Mouse (Mus musculus): ENCODE results near the gene Spata17. TPM values are rescaled to one million over a fixed set of nuclear protein-coding genes. Genes with fewer than 3 reads are reported as not detected.

Spata17 gene
- polyA plus RNA-seq, 1 experiment from 2014 or later = 0.86 TPM

DNA sequence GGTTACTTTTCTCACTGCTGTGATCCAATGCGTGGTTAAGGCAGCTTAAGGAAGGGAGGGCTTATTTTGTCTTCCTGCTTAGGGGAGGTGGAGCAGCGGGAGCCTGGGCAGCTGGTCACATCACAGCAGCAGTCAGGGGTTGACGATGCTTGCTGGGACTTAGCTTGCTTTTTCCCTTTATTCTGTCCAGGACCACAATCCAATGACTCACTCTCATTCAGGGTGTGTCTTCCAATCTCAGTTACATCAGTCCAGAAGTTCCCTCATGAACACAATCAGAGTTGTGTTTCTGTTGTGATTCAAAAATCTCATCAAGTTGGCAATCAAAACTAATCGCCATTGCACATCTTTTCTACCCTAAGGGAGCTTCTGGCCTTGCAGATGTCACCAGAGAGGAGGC, 199.1 kb downstream of the Spata17 start:
- Histone ChIP-seq H3K36me3 (ENCODE audit: insufficient read depth, low read length) (no peaks in the 10 kb centered on the region), H3K4me3 (replicated peaks; ENCODE audit: low read depth, low read length) (no peak overlapping the region), H3K4me1 (replicated peaks; ENCODE audit: insufficient read depth, low read length) (no peaks in the 10 kb centered on the region), H3K9me3 (replicated peaks; ENCODE audit: low read length) (no peaks in the 10 kb centered on the region), H3K9ac (ENCODE audit: low read depth, low read length) (no peak overlapping the region), H3K27ac (no peak overlapping the region), H3K27me3 (ENCODE audit: insufficient read depth, low read length) (no peaks in the 10 kb centered on the region), H3K4me2 (ENCODE audit: low read length) (no peak overlapping the region)
- DNase-seq (ENCODE audit: low spot score) (no peak), ATAC-seq (replicated peaks; ENCODE audit: low FRiP score, low read depth) (no peak)
- TF ChIP-seq CTCF (IDR thresholded peaks at IDR 0.05; ENCODE audit: low read depth) = no peak
- 65% methylated on average over 4 of the region's 4 CpGs for WGBS

- Histone ChIP-seq H3K9me3 (replicated peaks; ENCODE audit: low read length) (no peaks in the 10 kb centered on the region), H3K36me3 (ENCODE audit: insufficient read depth, low read length) (no peaks in the 10 kb centered on the region), H3K27me3 (ENCODE audit: insufficient read depth, low read length) (no peaks in the 10 kb centered on the region), H3K4me3 (replicated peaks; ENCODE audit: low read depth, low read length) (no peak overlapping the region), H3K4me2 (ENCODE audit: low read length) (no peak overlapping the region), H3K27ac (no peak overlapping the region), H3K9ac (ENCODE audit: low read depth, low read length) (no peak overlapping the region), H3K4me1 (replicated peaks; ENCODE audit: insufficient read depth, low read length) (no peaks in the 10 kb centered on the region)
- no peak for TF ChIP-seq CTCF (IDR thresholded peaks at IDR 0.05; ENCODE audit: low read depth)
- no peak for ATAC-seq (replicated peaks; ENCODE audit: low FRiP score, low read depth)
- WGBS = 73% methylated on average over 1 of the region's 1 CpGs
- no peak for DNase-seq (ENCODE audit: low spot score)
These were observed 199.6 kb downstream of the Spata17 start for GRCm38 (mm10) chr1:187015673-187016072.

DNA sequence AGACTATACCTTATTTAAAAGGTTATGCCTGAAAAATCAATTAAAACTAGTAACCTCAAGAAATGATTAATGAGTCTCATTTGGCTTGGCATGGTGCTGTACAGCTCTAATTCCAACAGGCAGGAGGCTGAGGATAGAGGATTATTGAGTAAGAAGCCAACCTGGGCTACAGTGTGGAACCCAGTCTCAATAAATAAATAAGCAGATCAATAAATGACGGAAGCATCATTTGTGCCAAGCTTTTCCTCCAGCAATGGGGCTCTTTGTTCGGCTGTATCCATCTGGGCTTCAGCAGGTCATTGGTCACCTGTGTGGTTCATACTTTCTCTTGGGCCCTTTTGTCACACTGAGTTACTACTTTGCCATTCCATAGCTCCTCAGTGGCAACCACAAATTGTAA, 201.1 kb downstream of the Spata17 start:
- 90% methylated on average over 2 of the region's 2 CpGs for WGBS
- Histone ChIP-seq H3K9me3 (replicated peaks; ENCODE audit: low read length) (no peaks in the 10 kb centered on the region), H3K4me3 (replicated peaks; ENCODE audit: low read depth, low read length) (no peak overlapping the region), H3K27ac (no peak overlapping the region), H3K4me2 (ENCODE audit: low read length) (no peak overlapping the region), H3K9ac (ENCODE audit: low read depth, low read length) (no peak overlapping the region), H3K27me3 (ENCODE audit: insufficient read depth, low read length) (no peaks in the 10 kb centered on the region), H3K36me3 (ENCODE audit: insufficient read depth, low read length) (no peaks in the 10 kb centered on the region), H3K4me1 (replicated peaks; ENCODE audit: insufficient read depth, low read length) (no peaks in the 10 kb centered on the region)
- DNase-seq (ENCODE audit: low spot score) (no peak), ATAC-seq (replicated peaks; ENCODE audit: low FRiP score, low read depth) (no peak)
- no peak for TF ChIP-seq CTCF (IDR thresholded peaks at IDR 0.05; ENCODE audit: low read depth)

- no peaks in the 10 kb centered on the region for H3K4me1 ChIP-seq (replicated peaks; ENCODE audit: insufficient read depth, low read length)
- ATAC-seq (replicated peaks; ENCODE audit: low FRiP score, low read depth) = no peak
- H3K4me2 ChIP-seq (ENCODE audit: low read length) = no peak overlapping the region
- no peak for TF ChIP-seq CTCF (IDR thresholded peaks at IDR 0.05; ENCODE audit: low read depth)
- no peak for DNase-seq (ENCODE audit: low spot score)
- H3K4me3 ChIP-seq (replicated peaks; ENCODE audit: low read depth, low read length) = no peak overlapping the region
- no peak overlapping the region for H3K27ac ChIP-seq
- H3K9me3 ChIP-seq (replicated peaks; ENCODE audit: low read length) = no peaks in the 10 kb centered on the region
- H3K27me3 ChIP-seq (ENCODE audit: insufficient read depth, low read length) = no peaks in the 10 kb centered on the region
- 92% methylated on average over 4 of the region's 4 CpGs for WGBS
- no peaks in the 10 kb centered on the region for H3K36me3 ChIP-seq (ENCODE audit: insufficient read depth, low read length)
- no peak overlapping the region for H3K9ac ChIP-seq (ENCODE audit: low read depth, low read length)
These were observed 203.7 kb downstream of the Spata17 start for GRCm38 (mm10) chr1:187011601-187012000.

DNA sequence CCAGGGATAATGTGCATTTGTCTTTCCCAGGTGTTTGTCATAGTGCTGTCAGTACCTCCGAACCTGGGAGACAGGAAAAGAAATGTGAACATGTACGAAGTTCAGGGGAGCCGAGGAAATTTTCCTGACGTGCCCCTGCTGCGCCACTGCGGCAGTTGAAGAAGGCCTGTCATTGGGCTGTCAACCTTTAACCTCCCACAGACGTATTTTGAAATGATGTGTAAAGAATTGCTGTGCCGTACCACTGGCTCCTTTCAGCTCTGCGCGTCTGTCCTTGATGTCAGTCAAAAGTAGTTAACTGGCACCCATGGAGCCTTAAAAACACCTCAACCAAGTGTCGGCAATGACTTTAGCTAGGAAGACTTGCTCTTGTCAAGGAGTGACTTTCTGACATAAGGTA, 205.2 kb downstream of the Spata17 start:
- WGBS = 80% methylated on average over 11 of the region's 11 CpGs

GRCm38 (mm10) chr1:187008236-187008635, 207.0 kb downstream of the Spata17 start:
- ATAC-seq (replicated peaks; ENCODE audit: low FRiP score, low read depth) (no peak), DNase-seq (ENCODE audit: low spot score) (no peak)
- Histone ChIP-seq H3K9ac (ENCODE audit: low read depth, low read length) (no peak overlapping the region), H3K4me2 (ENCODE audit: low read length) (no peak overlapping the region), H3K4me1 (replicated peaks; ENCODE audit: insufficient read depth, low read length) (no peaks in the 10 kb centered on the region), H3K4me3 (replicated peaks; ENCODE audit: low read depth, low read length) (no peak overlapping the region), H3K36me3 (ENCODE audit: insufficient read depth, low read length) (no peaks in the 10 kb centered on the region), H3K27me3 (ENCODE audit: insufficient read depth, low read length) (no peaks in the 10 kb centered on the region), H3K27ac (no peak overlapping the region), H3K9me3 (replicated peaks; ENCODE audit: low read length) (no peaks in the 10 kb centered on the region)
- no peak for TF ChIP-seq CTCF (IDR thresholded peaks at IDR 0.05; ENCODE audit: low read depth)
- 89% methylated on average over 7 of the region's 7 CpGs for WGBS

More for the DNA sequence above, 205.2 kb downstream of the Spata17 start:
- Histone ChIP-seq H3K4me3 (replicated peaks; ENCODE audit: low read depth, low read length) (no peak overlapping the region), H3K9ac (ENCODE audit: low read depth, low read length) (no peak overlapping the region), H3K36me3 (ENCODE audit: insufficient read depth, low read length) (no peaks in the 10 kb centered on the region), H3K4me2 (ENCODE audit: low read length) (no peak overlapping the region), H3K4me1 (replicated peaks; ENCODE audit: insufficient read depth, low read length) (no peaks in the 10 kb centered on the region), H3K27me3 (ENCODE audit: insufficient read depth, low read length) (no peaks in the 10 kb centered on the region), H3K27ac (no peak overlapping the region), H3K9me3 (replicated peaks; ENCODE audit: low read length) (no peaks in the 10 kb centered on the region)
- TF ChIP-seq CTCF (IDR thresholded peaks at IDR 0.05; ENCODE audit: low read depth) = no peak
- DNase-seq (ENCODE audit: low spot score) (no peak), ATAC-seq (replicated peaks; ENCODE audit: low FRiP score, low read depth) (no peak)

DNA sequence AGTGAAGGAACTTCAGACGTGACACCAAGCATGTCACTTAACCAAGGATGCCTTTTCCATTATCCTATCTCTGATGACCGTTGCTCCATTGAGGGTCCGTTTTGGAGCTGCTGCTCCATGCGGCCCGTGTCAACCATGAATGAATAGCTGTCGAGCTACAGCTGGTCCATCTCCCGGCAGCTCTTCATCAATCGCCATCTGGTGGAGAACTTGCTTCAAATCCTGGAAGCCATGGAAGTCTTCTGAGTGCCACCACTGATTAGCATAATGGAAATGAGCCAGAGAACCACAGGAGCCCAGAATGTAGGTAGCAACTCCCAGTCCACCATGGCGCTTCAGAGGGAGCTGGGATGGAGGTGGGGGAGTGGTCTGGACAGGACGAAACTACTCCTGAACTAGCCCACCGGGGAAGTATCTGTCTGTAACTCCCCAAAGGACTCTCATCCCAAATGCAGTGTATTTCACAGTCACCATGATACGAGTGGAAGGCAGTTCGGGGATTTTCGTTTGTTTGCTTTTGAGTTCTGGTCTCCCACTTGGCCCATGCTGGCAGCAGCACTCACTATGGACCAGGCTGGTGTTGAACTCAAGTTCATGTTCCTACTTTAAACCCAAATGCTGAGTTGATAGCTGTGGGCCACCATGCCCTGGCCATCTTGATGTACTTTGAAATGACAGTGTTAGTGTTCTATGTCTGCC, 208.9 kb downstream of the Spata17 start:
- no peaks in the 10 kb centered on the region for H3K36me3 ChIP-seq (ENCODE audit: insufficient read depth, low read length)
- no peaks in the 10 kb centered on the region for H3K9me3 ChIP-seq (replicated peaks; ENCODE audit: low read length)
- DNase-seq (ENCODE audit: low spot score) = no peak
- H3K4me1 ChIP-seq (replicated peaks; ENCODE audit: insufficient read depth, low read length) = no peaks in the 10 kb centered on the region
- no peak overlapping the region for H3K4me3 ChIP-seq (replicated peaks; ENCODE audit: low read depth, low read length)
- ATAC-seq (replicated peaks; ENCODE audit: low FRiP score, low read depth) = no peak
- WGBS = 83% methylated on average over 14 of the region's 14 CpGs
- no peaks in the 10 kb centered on the region for H3K27me3 ChIP-seq (ENCODE audit: insufficient read depth, low read length)
- H3K4me2 ChIP-seq (ENCODE audit: low read length) = no peak overlapping the region
- no peak overlapping the region for H3K27ac ChIP-seq
- no peak for TF ChIP-seq CTCF (IDR thresholded peaks at IDR 0.05; ENCODE audit: low read depth)
- H3K9ac ChIP-seq (ENCODE audit: low read depth, low read length) = no peak overlapping the region

Measured in kidney, postnatal 0 days (tissue).